Mouse (Mus musculus): ENCODE measurements at regions not wholly inside any gene's neighbourhood (a gene's known extent, or its start where the extent isn't known, plus 50 kb on each side); places are given as distances from the start of the nearest gene placed in this dataset.

DNA sequence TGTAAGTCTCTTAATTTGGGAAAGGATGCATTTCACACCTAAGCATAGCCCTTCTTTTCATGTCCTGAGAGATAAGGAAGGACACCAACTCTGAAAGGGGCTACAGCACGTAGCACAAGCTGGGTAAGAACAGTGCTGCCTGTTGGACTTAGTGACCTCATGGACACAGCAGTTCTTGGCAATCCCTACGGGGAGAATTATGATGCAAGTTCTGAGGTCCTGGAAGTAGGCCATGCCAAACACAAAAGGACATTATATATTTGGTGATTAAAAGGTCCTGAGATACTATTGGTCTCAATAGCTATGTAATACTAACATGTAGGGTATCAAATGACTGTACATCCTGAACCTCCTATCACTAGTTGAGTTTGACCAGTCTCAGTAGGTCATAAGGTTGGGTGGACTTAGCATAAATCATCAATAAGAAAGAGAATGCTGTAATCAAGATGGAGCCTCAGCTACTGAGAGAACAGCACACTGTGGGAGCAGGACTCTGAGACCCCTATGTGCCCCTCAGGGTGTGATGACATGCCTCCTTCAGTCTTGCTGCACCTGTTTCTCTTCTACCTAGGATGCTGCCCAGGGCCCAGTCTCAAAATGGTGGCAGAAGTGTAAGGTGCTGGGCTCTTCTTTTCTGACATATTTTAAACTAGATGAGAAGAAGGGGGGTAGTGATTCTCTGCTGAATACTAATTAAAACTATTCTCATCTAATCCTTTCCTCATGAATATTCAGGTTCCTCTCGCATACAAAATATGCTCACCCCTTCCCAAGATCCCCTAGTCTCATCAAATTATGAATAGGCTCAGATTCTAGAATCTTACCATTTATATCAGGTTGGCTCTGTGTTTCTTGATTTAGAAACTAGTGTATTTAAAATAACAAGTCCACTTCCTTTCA, 277.5 kb upstream of the Camk1g start:
- 84% methylated on average over 3 of the region's 3 CpGs for WGBS

DNA sequence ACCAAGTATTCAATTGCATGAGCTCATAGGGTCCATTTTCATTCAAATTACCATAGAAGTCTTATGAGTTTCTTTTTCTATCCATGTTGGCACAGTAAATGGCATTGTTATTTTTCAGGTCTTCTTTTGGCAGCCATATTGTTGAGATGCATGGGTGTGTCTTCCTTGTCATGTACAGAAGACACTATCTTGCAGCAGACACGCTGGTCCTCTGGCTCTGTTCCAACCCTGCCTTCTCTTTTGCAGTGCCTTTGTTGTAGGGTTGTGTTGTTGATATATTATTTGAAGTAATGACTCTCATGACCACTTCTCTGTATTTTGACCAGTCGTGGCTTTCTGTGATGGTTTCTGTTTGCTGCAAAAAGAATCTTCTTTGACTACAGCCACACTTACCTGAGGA, 274.4 kb upstream of the Camk1g start:
- Histone ChIP-seq H3K4me3 (ENCODE audit: low read depth, low read length) (no peak overlapping the region), H3K36me3 (ENCODE audit: control insufficient read depth, insufficient read depth, low read length) (no peaks in the 10 kb centered on the region), H3K27ac (ENCODE audit: low read depth, low read length) (no peak overlapping the region), H3K4me1 (ENCODE audit: control insufficient read depth, insufficient read depth, low read length) (no peaks in the 10 kb centered on the region), H3K4me2 (ENCODE audit: low read depth, low read length) (no peak overlapping the region), H3K9me3 (ENCODE audit: control insufficient read depth, low read length) (no peaks in the 10 kb centered on the region), H3K9ac (replicated peaks; ENCODE audit: low read depth, low read length) (no peak overlapping the region), H3K27me3 (ENCODE audit: control insufficient read depth, insufficient read depth, low read length) (no peaks in the 10 kb centered on the region)
- WGBS = 86% methylated on average over 2 of the region's 2 CpGs
- no peak for ATAC-seq (ENCODE audit: low read depth)

More for the DNA sequence above, 277.5 kb upstream of the Camk1g start:
- no peak overlapping the region for H3K27ac ChIP-seq (ENCODE audit: low read depth, low read length)
- H3K27me3 ChIP-seq (ENCODE audit: control insufficient read depth, insufficient read depth, low read length) = no peaks in the 10 kb centered on the region
- H3K9ac ChIP-seq (replicated peaks; ENCODE audit: low read depth, low read length) = no peak overlapping the region
- no peaks in the 10 kb centered on the region for H3K4me1 ChIP-seq (ENCODE audit: control insufficient read depth, insufficient read depth, low read length)
- H3K4me3 ChIP-seq (ENCODE audit: low read depth, low read length) = no peak overlapping the region
- no peaks in the 10 kb centered on the region for H3K9me3 ChIP-seq (ENCODE audit: control insufficient read depth, low read length)
- H3K36me3 ChIP-seq (ENCODE audit: control insufficient read depth, insufficient read depth, low read length) = no peaks in the 10 kb centered on the region
- H3K4me2 ChIP-seq (ENCODE audit: low read depth, low read length) = no peak overlapping the region
- ATAC-seq (ENCODE audit: low read depth) = no peak

DNA sequence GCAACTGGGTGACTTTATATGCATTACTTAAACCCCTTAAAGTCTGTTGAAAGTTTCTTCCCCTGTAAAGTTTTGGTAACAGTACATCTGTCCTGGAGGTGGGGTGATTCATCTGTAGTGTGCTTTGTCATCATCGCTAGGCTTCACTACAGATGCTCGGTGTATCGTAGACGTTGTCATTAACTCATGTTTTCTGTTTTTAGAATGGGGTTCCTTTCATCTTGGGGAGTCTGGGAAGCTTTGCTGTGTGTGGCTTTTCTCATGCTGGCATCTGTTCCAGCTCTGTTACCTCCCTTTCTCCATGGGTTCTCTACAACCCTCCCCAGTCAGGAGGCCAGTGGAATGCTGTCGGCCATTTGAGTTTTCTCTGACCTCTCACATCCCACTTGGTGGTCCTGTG, 266.4 kb upstream of the Camk1g start:
- Histone ChIP-seq H3K9ac (replicated peaks; ENCODE audit: low read depth, low read length) (no peak overlapping the region), H3K4me1 (ENCODE audit: control insufficient read depth, insufficient read depth, low read length) (no peaks in the 10 kb centered on the region), H3K4me2 (ENCODE audit: low read depth, low read length) (no peak overlapping the region), H3K9me3 (ENCODE audit: control insufficient read depth, low read length) (no peaks in the 10 kb centered on the region), H3K27ac (ENCODE audit: low read depth, low read length) (no peak overlapping the region), H3K27me3 (ENCODE audit: control insufficient read depth, insufficient read depth, low read length) (no peaks in the 10 kb centered on the region), H3K36me3 (ENCODE audit: control insufficient read depth, insufficient read depth, low read length) (no peaks in the 10 kb centered on the region), H3K4me3 (ENCODE audit: low read depth, low read length) (no peak overlapping the region)
- ATAC-seq (ENCODE audit: low read depth) = no peak
- 85% methylated on average over 5 of the region's 5 CpGs for WGBS

DNA sequence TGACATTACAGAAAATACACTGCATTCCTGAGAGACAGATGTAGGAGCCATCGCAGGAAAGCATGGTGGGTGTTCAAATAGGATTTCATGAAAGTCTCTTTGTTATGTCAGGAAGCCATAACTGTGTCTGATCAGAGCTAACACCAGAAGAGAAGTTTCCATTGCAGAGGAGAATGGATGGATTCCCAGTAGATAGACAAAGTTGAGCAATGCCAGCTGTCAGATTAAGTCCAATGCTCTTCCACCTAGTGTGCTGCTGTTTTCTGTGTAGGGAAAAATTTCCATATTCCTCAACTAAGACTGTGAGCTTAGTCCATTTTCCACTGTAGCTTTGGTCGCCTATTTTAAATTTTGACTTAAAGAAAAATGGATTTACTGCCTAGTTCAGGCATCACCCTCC, 262.0 kb upstream of the Camk1g start:
- Histone ChIP-seq H3K4me1 (ENCODE audit: control insufficient read depth, insufficient read depth, low read length) (peaks cover 2% of the 10 kb centered on the region; the same call in 1 of the 2 replicates), H3K27me3 (ENCODE audit: control insufficient read depth, insufficient read depth, low read length) (no peaks in the 10 kb centered on the region), H3K9me3 (ENCODE audit: control insufficient read depth, low read length) (no peaks in the 10 kb centered on the region), H3K36me3 (ENCODE audit: control insufficient read depth, insufficient read depth, low read length) (no peaks in the 10 kb centered on the region), H3K4me2 (ENCODE audit: low read depth, low read length) (no peak overlapping the region), H3K4me3 (ENCODE audit: low read depth, low read length) (no peak overlapping the region), H3K9ac (replicated peaks; ENCODE audit: low read depth, low read length) (no peak overlapping the region), H3K27ac (ENCODE audit: low read depth, low read length) (no peak overlapping the region)
- 87% methylated on average over 2 of the region's 2 CpGs for WGBS
- ATAC-seq (ENCODE audit: low read depth) = no peak

DNA sequence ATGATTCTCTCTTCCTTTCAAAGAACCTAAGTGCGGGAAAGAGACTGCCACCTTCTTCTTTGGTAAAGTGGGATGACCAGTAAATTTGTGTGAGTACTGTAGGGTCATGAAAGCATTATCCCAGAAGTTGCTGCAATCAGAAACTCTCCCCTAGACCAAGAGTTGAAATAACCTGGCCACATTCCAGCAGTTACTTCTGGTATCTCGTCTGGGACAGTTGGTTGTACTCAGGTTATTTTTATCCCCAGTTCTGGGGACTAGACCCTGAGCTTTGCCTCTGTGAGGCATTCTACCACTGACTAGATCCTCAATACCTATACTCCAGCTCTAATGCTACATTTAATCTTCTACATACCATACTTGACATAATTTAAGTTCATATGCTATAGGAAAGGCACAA, 259.8 kb upstream of the Camk1g start:
- H3K27me3 ChIP-seq (ENCODE audit: control insufficient read depth, insufficient read depth, low read length) = no peaks in the 10 kb centered on the region
- ATAC-seq (ENCODE audit: low read depth) = no peak
- no peak overlapping the region for H3K4me2 ChIP-seq (ENCODE audit: low read depth, low read length)
- no peak overlapping the region for H3K9ac ChIP-seq (replicated peaks; ENCODE audit: low read depth, low read length)
- WGBS = 63% methylated on average over 2 of the region's 2 CpGs
- no peak overlapping the region for H3K4me3 ChIP-seq (ENCODE audit: low read depth, low read length)
- no peaks in the 10 kb centered on the region for H3K9me3 ChIP-seq (ENCODE audit: control insufficient read depth, low read length)
- peaks cover 6% of the 10 kb centered on the region; the same call in 1 of the 2 replicates for H3K4me1 ChIP-seq (ENCODE audit: control insufficient read depth, insufficient read depth, low read length)
- no peaks in the 10 kb centered on the region for H3K36me3 ChIP-seq (ENCODE audit: control insufficient read depth, insufficient read depth, low read length)
- H3K27ac ChIP-seq (ENCODE audit: low read depth, low read length) = no peak overlapping the region

DNA sequence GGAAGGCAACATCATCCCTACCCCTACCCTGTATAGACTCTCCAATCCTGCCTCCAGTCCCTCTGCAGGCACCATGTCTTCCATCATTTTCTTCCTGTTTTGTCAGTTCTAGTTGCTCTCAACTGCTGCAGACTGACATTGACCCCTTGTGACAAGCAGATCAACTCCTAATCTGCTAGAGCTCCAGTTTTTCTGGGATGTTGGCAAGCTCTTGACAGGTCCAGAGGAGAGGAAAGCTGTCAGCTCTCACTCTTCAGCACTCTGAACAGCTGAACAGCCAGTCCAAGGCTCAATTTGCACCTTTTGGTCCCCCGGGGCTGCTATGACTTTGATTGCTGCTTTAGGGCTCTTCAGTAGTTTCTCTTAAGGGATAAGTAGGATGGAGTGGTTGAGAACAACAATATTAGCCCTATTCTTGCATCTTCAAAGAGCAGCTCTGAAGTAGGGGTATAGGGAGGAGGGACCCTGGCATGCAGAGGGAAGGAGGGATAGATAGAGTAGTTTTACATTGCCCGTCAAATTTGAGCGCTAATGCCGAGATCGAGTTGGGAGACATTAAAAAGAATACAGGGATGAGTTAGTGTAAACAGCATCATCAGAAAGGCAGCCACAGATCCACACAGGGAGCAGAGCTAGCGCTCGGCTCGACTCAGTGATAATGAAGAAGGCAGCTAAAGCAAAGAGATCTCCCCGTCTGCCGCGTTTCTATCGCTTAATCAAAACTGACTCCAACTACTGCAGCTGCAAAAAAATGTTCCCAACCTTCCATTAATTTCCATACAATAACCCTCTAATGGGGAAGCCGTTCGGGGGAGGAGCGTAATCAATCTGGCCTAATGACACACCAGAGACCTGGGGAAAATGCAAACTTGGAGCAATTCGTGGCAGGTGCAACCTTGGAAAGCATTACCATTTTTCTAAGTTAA, 257.1 kb upstream of the Camk1g start:
- no peak overlapping the region for H3K4me3 ChIP-seq (ENCODE audit: low read depth, low read length)
- H3K4me2 ChIP-seq (ENCODE audit: low read depth, low read length) = peak overlapping the region; percentile 19; the same call in 1 of the 2 replicates
- no peaks in the 10 kb centered on the region for H3K27me3 ChIP-seq (ENCODE audit: control insufficient read depth, insufficient read depth, low read length)
- peaks cover 6% of the 10 kb centered on the region; the same call in 1 of the 2 replicates for H3K4me1 ChIP-seq (ENCODE audit: control insufficient read depth, insufficient read depth, low read length)
- ATAC-seq (ENCODE audit: low read depth) = peak; percentile 54; the same call in 1 of the 2 replicates
- 22% methylated on average over 16 of the region's 16 CpGs for WGBS
- H3K9me3 ChIP-seq (ENCODE audit: control insufficient read depth, low read length) = no peaks in the 10 kb centered on the region
- H3K9ac ChIP-seq (replicated peaks; ENCODE audit: low read depth, low read length) = no peak overlapping the region
- H3K27ac ChIP-seq (ENCODE audit: low read depth, low read length) = peak overlapping the region; percentile 49
- H3K36me3 ChIP-seq (ENCODE audit: control insufficient read depth, insufficient read depth, low read length) = no peaks in the 10 kb centered on the region

DNA sequence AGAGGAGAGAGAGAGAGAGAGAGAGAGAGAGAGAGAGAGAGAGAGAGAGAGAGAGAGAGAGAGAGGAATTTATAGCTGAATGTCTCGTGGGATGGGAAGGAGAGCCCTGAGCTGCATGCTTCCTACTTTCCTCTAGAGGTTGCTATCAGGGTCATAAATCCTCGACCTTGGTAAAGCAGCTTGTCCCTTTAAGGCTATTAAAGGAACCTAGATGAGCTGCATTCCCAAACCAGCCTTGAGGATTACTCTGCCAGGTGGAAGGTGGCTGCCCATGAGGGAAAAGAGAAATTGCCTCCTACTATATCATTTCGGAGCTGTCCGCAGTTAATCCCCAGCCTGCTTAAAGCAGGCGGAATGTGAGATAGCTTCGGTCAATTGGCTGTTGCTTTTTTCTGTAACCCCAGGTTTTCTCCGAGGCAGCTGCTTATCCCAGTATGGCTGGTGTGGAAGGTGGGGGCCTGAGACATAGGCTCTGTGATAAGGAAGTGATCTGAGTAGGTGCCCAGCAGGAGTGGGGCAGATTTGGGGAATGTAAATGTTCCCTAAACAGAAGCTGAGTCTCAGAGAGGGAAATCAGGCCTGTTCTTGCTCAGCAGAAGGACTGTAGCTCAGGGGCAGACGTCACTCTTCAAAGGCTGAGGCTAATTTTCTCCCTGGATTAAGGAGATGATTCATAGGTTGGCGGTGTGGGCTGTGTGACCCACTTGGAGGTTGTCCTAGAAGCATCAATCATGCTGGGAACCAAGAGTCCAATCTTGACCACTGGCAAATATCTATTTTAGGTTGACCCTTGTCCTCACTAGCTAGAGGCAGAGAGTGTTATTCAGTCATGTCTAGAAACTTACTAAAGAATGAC, 255.2 kb upstream of the Camk1g start:
- Histone ChIP-seq H3K9ac (replicated peaks; ENCODE audit: low read depth, low read length) (no peak overlapping the region), H3K27me3 (ENCODE audit: control insufficient read depth, insufficient read depth, low read length) (no peaks in the 10 kb centered on the region), H3K36me3 (ENCODE audit: control insufficient read depth, insufficient read depth, low read length) (no peaks in the 10 kb centered on the region), H3K4me1 (ENCODE audit: control insufficient read depth, insufficient read depth, low read length) (peaks cover 6% of the 10 kb centered on the region; the same call in 1 of the 2 replicates), H3K9me3 (ENCODE audit: control insufficient read depth, low read length) (no peaks in the 10 kb centered on the region), H3K4me3 (ENCODE audit: low read depth, low read length) (no peak overlapping the region), H3K27ac (ENCODE audit: low read depth, low read length) (peak overlapping the region; percentile 28; the same call in 1 of the 2 replicates), H3K4me2 (ENCODE audit: low read depth, low read length) (no peak overlapping the region)
- ATAC-seq (ENCODE audit: low read depth) = no peak
- WGBS = 24% methylated on average over 9 of the region's 9 CpGs

DNA sequence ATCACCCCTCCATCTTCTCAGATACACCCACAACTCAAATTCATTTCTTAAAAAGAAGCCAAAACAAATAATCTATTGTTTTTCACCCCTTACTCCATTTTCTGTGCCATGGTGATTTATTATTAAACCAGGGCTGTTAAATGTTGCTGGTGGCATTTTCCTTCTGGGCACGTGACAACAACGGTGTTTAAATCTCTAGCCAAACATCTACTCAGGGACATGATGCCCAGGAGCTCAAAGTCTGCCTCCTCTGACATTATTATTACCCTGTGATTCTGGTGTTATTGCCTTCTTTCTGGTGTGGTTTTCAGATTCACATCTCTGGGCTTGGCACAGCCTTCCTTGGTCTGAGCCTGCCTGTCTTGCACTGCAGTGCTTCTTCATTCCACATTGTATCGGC, 253.5 kb upstream of the Camk1g start:
- no peak overlapping the region for H3K9ac ChIP-seq (replicated peaks; ENCODE audit: low read depth, low read length)
- H3K36me3 ChIP-seq (ENCODE audit: control insufficient read depth, insufficient read depth, low read length) = no peaks in the 10 kb centered on the region
- H3K4me1 ChIP-seq (ENCODE audit: control insufficient read depth, insufficient read depth, low read length) = peaks cover 8% of the 10 kb centered on the region; the same call in 1 of the 2 replicates
- H3K4me3 ChIP-seq (ENCODE audit: low read depth, low read length) = no peak overlapping the region
- H3K27me3 ChIP-seq (ENCODE audit: control insufficient read depth, insufficient read depth, low read length) = no peaks in the 10 kb centered on the region
- no peaks in the 10 kb centered on the region for H3K9me3 ChIP-seq (ENCODE audit: control insufficient read depth, low read length)
- WGBS = 51% methylated on average over 3 of the region's 3 CpGs
- ATAC-seq (ENCODE audit: low read depth) = no peak
- no peak overlapping the region for H3K27ac ChIP-seq (ENCODE audit: low read depth, low read length)
- H3K4me2 ChIP-seq (ENCODE audit: low read depth, low read length) = no peak overlapping the region
